Mouse (Mus musculus): ENCODE data around the gene Ttll1.
"Not testable (repeated sequence)": the region's sequence is repeated elsewhere in the genome, so short reads cannot be mapped to it uniquely, and the experiment has no call there.

Ttll1 gene

DNA sequence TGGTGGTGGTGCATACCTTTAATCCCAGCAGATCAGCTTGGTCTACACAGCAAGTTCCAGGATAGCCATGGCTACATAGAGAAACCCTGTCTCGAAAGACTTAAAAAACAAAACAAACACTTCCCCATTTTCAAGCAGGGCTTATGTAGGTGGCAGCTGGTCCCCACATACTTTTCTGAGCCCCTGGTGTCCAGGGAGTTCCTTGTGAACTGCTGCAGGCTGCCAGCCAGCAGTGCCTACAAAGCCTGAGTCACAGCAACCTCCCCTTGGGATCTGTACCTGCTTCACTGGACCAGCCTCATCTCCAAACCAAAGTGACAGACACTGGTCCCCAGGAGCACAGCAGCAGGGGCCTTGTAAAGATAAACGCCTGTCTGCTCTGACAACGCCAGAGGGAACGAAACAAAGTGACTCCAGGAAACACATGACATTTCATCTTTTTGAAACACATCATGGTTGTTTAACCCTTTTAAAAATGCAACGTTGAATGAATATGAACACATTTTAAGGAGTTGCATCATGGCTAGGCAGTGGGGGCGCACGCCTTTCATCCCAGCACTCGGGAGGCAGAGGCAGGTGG, 28.0 kb downstream of the Ttll1 start:
- no peak for DNase-seq (ENCODE audit: low read depth, low spot score)

DNA sequence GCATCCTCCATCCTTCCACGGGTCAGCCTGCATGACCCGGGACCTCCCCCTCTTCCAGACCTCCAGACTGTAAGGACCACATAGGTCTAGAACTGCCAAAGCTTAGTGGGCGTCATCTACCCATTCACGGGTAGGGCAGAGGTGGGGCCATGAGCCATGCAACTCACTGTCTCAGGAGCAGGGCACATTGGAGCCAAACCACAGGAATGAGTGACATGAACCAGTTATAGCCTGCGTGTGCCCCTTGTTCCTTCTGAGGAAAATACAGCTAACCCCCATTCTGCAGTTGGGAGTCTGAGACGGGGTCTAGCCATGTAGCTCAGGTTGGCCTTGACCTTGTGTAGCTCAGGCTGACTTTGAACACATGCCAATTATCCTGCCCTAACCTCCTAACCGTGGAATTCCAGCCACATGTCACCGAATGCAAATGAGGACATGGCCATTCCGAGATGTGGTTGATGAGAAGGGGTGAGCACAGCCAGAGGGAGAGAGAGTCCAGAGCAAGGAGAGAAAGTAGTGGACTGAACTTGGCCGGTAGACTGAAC, 29.4 kb downstream of the Ttll1 start:
- DNase-seq (ENCODE audit: low read depth, low spot score), result no peak

DNA sequence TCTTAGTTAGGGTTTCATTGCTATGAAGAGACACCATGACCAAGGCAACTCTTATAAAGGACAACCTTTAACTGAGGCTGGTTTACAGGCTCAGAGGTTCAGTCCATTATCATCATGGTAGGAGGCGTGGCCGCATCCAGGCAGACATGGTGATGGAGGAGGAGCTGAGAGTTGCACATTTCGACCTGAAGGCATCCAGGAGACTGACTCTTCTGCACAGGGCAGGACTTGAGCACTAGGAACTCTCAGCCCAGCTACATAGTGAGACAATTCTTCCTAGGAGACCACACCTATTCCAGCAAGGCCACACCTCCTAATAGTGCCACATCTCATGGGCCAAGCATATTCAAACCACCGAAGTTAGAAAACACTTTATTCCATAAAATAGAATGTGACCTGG, 30.9 kb downstream of the Ttll1 start:
- no peak for DNase-seq (ENCODE audit: low read depth, low spot score)

DNA sequence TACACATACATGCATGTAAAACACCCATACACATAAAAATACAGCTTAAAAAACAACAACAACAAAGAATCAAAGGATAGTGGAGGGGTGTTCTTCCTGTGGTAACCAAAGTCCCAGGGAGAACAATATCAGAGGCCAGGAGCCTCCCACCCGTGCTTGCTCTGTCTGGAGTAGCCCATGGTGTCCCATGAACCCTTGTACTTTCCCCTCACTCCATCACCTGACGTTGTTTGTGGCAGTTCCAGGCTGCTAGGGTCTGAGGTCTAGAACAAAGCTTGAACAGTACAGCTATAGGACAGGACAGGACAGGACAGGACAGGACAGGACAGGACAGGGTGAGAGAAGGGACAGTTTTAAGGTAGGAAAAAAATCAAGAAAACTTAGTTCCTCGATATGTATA, 32.6 kb downstream of the Ttll1 start:
- no peak for DNase-seq (ENCODE audit: low read depth, low spot score)

DNA sequence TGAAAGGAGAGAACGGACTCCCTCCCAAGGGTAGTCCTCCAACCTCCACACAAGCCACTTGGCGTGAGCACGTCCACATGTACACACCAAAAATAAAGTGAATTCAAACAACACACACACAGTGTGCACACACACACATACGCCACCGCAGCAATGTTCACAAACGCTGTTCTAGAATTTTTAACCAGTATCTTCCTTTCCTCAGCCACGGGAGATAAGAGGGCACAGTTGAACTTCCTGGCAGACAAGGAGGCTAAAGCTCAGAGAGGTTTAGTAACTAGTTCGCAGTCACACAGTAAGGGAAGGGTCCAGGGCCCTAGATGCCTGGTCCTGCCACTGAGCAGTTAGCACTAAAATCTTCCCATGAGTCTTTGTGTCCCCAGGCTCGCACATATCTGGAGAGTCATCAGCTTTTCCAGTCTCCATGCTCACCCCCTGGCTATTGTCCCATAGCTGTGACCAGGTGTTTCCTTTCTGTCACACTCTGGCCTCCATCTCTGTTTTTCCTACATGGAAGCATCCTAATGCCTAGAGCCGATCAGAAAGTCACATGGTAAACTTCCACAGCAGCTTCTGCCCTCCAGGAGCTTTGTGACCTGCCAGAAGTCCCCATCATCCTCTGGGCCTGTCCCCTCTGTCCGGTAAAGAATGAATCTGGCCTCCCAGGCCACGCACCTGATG, 34.0 kb downstream of the Ttll1 start:
- no peak for DNase-seq (ENCODE audit: low read depth, low spot score)

DNA sequence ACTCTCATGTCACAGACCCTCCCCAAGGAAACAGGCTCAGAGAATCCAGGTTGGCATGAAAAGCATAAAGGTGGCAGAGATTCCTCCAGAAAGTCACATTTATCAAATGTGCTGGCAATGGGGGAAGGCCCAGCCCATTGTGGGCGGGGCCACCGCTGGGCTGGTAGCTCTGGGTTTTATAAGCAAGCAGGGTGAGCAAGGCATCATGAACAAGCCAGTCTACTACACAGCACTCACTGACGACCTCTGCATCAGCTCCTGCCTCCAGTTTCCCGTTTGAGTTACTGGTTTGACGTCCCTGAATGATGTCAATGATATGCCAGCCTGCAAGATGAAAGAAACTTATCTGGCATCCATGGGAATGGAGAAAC, 36.2 kb downstream of the Ttll1 start:
- DNase-seq (ENCODE audit: low read depth, low spot score), result peak; percentile 70

DNA sequence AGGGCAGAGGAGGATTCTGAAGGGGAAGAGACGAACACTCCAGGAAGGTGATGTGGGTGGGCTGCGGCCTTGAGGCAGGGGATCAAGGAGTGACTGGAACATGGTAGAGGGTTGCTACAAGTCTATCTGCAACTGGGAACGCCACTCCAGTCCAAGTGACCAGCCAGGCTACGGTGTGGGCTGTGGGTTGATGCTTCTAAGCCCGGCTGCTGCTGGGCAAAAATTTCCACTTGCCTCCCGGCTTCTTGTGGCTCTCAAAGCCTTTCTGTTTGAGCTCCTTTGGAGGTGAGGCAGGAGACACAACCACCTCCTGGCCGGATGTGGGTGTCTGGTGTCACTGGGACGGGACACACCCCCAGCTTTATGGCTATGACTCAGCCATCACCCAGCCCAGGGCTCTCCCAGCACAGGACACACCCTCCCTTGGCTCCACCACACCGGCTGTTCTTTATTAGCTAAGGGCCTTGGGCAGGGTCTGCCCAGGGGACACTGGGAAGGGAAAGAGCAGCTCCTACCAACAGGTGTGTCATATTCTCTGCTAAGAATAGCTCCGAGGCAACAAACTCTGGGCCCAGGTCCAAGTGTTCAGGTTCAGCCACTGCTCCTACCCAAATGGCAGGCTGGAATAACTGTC, 36.7 kb downstream of the Ttll1 start:
- peak; percentile 90 for DNase-seq (ENCODE audit: low read depth, low spot score)

DNA sequence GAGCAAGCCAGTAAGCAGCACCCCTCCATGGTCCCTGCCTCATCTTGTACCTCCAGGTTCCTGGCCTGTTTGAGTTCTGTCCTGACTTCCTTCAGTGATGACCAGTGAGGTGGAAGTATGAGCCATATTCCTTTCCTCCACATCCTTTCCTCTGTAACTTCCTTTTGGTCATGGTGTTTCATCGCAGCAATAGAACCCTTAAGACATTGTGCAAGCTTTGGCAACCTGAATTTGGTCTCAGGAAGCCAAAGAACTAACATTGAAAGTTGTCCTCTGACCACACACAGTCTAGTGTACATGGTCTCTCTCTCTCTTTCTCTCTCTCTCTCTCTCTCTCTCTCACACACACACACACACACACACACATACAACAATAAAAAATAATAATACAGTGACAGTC, 37.4 kb downstream of the Ttll1 start:
- DNase-seq (ENCODE audit: low read depth, low spot score), result no peak

DNA sequence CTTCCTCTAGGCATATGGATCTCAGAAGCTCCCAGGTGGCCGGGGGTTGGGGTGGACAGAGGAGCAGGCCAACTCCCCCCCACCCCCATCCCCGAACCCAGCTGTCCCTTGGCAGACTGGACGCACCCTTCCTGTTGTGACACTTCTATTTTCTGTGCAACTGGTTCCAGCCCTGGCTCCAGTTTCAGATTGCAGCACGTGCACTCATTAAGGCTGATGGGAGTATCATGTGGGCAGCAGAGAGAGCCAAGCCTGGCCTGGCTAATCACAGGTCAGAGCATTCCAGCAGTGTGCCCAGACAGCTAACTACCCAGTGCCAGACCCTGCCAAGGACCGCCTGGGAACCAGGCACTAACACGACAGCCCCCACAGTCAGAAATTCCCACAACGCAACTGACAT, 39.2 kb downstream of the Ttll1 start:
- no peak for DNase-seq (ENCODE audit: low read depth, low spot score)

DNA sequence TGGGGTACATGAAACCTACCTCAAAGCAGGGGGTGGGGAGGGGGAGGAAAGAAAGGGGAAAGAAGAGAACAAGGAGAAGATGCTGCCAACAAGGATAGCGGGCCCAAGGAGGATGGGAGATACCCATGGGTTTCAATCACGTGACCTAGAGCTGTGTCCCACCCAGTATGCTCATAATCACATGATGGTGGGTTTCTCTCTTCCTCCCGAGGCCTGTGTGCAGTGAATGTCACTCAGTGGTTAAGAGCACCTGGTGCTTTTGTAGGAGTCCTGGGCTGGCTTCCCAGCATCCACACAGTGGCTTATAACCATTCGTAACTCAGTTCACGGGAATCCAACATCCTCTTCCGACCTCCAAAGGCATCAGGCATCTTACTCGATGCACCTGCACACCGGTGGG, 40.2 kb downstream of the Ttll1 start:
- DNase-seq (ENCODE audit: low read depth, low spot score), result no peak

DNA sequence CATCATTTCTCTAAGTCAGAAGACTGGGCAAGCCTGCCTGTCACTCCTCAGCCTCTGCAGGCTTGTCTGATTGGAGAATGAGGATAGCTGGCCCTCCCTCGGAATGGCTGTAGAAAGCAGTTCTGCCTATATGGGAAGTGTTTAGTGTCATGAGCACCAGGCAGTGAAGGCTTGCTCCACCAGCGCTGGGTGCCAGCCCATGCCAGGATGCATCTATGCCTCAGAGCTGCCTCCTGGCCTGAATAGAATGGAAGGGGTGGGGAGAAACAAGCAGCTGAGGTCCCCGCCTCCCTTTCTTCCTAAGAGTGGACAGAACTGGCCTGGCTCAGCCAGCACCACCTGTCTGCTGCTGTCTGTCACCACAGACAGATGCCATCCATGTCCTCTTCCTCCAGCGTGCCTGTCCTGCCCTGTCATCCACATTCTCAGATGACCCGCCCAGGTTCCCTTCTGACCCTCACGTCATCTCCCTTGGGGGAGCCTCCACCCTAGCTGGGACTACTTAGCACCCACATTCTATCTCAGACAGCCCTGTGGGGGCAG, 41.3 kb downstream of the Ttll1 start:
- no peak for DNase-seq (ENCODE audit: low read depth, low spot score)

DNA sequence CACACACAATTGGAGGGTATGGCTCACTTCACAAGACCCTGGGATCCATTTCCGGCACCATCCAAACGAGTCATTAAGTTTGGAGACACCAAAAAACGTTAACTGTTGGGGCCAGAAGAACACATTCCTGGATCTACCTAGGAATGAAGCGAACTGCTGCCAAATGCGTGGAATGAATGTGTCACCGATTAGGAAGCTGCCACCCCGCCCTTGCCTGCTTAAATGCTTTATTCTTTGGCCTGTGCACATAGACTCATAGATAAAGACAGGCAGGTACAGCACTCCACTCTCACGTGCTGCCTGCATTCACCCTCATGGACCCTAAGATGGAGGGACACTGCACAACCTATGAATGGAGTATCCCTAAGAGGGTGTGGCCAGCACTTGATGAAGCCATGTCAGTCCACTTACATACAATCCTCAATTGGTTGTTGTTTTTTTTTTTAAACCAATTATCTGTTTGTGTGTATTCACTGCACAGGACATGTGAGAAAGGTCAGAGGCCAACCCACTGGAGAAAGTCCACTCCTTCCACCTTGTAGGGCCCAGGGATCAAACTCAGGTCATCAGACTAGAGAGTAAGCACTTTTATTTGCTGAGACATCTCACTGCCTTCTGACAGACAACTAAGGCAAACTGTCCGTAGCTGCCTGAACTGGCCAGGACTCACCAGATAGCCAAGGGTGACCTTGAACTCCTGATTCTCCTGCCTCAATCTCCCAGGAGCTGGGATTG, 43.3 kb downstream of the Ttll1 start:
- no peak for DNase-seq (ENCODE audit: low read depth, low spot score)

DNA sequence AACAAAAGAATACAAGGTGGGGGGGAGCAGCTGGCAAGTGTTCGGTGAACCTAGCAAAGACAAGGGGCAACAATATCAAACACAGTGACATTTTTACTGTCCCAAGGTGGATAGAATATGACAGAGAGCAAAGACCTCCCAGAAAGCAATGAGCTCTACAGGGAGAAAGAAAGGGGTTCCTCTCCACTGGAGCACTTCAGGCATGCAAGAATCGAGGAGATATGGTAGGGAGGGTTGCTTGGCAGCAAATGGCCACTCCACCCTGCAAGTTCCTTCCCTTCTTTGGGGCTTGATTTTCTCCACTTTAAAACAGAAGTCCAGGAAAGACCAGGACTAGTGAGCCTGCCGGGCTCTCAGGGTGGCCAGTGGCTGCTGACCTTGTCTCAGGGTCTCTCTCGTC, 44.4 kb downstream of the Ttll1 start:
- no peak for DNase-seq (ENCODE audit: low read depth, low spot score)

DNA sequence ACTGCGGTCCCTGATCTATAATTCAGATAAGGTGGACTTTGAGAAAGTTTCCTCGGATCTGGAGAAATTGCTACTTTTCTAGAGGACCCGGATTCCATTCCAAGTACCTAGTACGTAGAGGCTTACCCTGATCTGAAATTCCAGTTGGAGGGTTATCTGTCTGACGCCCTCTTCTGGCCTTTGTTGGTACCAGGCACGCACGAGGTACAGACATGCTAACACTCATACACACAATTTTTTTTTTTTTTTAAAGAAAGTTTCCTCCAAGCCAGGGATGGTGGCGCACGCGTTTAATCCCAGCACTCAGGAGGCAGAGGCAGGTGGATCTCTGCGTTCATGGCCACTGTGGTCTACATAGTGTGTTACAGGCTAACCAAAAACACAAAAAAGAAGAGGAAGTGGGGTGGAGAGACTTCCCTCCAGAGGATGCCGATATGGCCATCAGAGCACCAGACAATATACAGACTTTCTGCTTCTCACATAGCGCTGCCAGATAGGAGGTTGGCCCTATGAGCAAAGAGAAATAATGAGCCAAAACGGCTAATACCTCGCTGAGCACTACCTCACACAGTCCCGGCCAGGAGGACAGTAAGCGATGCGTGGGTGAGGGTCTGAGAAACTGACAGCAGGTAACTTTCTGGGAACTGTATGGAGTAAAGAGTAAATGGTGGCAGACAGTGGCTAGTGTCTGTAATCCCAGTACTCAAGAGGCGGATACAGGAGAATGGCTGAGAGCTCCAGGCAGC, 45.6 kb downstream of the Ttll1 start:
- peak; percentile 65 for DNase-seq (ENCODE audit: low read depth, low spot score)

DNA sequence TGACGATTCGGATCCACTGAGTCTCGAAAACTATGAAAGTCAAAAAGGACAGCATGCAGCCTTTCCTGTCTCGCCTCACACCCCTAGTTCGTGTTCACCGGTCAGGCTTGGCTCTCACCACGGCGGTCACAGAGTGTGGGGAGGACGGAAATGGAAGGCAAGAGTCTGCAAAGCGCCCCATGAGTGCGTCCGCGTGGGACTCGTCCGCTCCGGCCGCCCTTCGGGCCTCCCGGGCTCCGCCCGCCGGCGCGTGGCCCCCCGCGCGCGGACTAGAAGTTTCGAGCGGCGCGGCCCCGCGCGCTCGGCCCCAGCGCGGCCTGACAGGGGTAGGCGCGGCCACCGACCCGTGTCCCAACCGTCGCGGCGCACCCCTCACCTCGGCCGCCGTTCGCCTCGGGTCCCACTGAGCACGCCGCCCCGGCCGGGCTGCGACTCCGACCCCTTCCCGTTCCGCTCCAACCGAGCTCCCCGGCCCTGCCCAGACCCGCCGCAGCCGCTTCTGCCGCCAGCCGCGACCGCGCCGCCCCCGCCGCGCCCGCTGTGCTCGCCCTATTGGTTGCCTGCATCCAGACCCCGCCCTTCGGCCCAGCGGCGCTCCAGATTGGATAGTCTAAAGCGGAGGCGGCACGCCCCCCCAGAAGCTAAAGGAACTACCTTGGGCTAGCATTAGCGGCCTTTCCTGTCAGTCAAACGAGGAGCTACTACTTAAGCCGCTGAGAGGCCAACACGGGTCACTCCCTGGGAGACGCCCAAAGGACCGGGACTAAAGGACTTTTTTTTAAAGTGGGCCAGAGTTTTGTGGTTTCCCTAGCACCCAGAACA, 46.4 kb downstream of the Ttll1 start, which contains the start of gene Pacsin2:
Gene Pacsin2 (minus strand): TSS at position 524 of the 822 bp plus-strand sequence.
- peak; percentile 94 for DNase-seq (ENCODE audit: low read depth, low spot score)

DNA sequence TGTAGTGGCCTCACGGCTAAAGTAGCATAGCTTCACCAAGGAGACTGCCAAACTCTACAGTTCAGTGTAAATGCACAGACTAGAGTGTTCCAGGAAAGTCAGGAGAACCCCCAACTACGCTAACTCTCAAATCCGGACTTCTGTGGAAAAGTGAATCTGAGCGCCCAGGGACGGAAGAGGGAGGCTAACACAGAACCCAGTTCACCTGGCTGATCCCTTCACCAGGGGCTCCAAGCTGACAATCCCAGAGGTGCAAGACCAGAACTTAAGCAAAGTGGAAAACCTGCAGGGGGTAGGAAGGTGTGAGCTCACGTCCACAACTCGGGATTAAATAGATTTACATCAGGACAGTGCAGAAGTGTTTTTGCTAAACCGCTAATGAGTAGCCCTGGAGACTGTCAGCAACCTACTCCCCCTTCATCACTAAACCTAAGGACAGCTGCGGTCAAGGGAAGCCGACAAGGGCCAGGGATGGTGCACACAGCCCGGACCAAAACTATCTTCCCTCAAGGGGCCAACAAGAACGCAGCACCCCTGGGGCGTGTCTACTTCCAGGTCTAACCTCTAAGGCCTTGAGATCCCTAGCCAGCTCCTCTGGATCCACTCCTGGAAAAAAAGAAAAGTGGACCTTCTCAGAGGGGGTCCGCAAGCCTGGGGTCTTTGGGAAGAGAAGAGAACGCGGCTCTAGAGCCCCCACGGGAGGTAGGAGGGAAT, 47.2 kb downstream of the Ttll1 start:
- DNase-seq (ENCODE audit: low read depth, low spot score), result peak; percentile 30

DNA sequence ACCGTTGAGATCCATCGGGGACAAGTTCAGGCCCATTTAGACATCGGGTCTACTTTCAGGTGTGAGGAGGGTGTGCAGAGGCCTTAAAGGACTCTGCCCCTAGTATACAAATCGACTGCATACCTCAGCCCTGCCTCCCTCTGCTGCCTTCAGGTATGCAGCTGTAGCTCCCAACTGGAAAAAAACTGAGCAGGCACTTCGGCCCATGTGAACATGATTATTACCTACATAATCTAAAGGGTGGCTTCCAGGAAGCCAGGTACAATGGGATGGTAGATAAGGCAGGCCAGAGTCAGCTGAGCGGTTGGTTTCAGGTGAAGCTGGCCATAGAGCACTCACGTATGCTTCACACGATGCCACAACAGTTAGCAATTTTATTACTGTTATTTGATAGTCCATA, 48.3 kb downstream of the Ttll1 start:
- DNase-seq (ENCODE audit: low read depth, low spot score), result not testable (repeated sequence)

DNA sequence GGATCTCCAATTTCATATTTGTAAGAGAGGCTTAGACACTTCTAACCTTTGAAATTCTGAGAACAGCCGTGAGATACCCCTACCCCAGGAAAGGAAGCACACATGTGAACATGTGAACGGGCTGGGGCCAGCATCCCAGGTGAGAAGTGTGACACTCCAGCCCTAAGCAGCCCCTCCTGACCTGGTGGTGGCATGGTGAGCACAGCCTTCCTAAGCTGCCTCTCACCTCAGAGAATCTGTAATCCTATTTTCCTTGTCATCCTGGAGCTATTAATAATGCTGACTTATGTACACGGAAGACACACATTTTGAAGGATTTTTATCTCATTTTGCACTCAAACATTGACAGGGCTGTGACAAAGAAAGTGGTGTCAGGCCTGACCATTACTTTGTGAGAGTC, 49.8 kb downstream of the Ttll1 start:
- DNase-seq (ENCODE audit: low read depth, low spot score), result no peak

DNA sequence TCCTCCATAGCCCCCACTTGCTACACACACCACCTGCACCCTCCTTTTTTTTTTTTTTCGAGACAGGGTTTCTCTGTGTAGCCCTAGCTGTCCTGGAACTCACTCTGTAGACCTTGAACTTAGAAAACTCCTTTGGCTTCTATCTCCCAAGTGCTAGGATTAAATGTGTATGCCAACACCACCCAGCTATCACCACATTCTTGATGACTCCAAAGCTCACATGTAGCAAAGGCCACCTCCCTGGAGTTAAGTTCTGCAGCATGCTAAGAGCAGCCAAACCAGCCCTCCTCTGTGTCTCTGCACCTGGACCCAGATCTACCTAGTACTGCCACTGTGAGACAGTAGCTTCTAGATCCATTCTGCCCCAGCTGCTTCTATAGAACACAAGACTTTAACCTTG, 53.2 kb downstream of the Ttll1 start:
- no peak for DNase-seq (ENCODE audit: low read depth, low spot score)

DNA sequence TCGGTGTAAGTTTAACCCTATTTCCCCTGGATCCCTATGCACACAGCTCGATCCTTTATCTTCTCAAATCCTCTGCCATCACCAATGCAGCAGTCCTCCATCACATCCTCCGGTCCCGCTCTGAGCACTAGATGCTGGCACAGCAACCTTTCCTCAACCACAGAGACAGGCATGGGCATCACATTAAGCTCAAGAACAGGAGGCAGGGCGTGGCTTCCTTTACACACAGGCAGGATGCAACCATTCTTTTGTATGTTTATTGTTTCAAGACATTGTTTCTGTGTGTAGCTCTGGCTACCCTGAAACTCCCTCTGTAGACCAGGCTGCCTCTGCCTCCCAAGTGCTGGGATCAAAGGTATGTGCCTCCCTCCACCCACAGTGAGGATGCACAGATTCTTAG, 55.1 kb downstream of the Ttll1 start:
- DNase-seq (ENCODE audit: low read depth, low spot score), result peak; percentile 58
